Mouse (Mus musculus) cerebellum, adult 18-20 months (tissue): ENCODE measurements around the gene Mmp27.
A peak's percentile ranks its signal among the peaks of the same experiment; 100 is the strongest.

ENCODE experiments used
- DNase-seq, 2 experiments: peaks; one replicate each; pipeline ENCODE4 v3.0.0; 2021

The Mmp27 gene

DNA sequence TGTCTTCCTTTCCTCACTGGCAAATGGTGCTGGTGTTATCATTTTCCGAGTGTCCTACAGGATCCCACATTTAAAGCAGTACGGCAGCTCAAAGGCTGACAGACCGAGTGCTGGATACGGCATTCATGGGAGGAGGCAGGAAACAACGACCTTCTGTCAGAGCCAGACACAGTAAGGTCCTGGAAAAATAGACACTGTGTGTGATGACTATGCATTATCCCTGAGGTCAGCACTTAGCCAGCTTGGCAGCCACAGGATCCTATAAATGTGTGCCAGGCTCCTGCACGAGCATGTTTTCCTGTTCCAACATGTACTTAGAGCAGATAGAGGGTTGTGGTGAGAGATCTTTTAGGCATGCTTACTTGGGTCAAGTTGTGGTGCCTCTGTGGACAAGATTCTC lies 32.8 kb downstream of the Mmp27 start:
- peak; percentile 4 to 9 for DNase-seq

GRCm38 (mm10) chr9:7605638-7606037 lies 34.4 kb downstream of the Mmp27 start:
- no peak for DNase-seq

DNA sequence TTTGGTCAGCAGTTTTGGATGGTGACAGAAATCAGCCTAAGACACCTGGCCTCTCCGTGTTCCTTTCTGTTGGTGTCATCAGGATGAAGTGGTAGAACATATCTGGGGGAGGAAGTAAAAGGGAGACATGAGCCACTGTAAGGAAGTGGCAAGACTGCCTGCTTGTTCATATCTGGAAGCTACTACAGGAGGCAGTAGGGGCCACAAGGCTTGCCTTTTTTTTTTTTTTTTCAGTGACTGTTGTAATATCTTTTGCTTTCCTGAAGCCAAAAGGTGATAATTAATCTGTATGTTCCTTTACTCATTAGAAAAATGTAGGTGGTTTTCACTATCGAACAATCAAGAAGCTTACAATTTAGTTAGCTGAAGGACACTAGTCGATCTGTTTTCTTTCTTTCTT lies 51.4 kb downstream of the Mmp27 start:
- no peak for DNase-seq

- DNase-seq, result no peak
Measured at GRCm38 (mm10) chr9:7627931-7628330, 56.7 kb downstream of the Mmp27 start, which contains the start of gene Mmp20. Gene Mmp20, plus strand, starts transcription at chr9:7628231.
